Mouse (Mus musculus): ENCODE data around the gene Olr1.
"Not testable (repeated sequence)": the region's sequence is repeated elsewhere in the genome, so short reads cannot be mapped to it uniquely, and the experiment has no call there.

Olr1 gene

GRCm38 (mm10) chr6:129510120-129510911 is 3.4 kb upstream of the Olr1 start:
- no peak for DNase-seq

- DNase-seq = no peak
Measured at GRCm38 (mm10) chr6:129503471-129503870, 3.5 kb downstream of the Olr1 start.

GRCm38 (mm10) chr6:129499516-129499915 is 7.4 kb downstream of the Olr1 start:
- DNase-seq = not testable (repeated sequence)

- DNase-seq = no peak
Measured at GRCm38 (mm10) chr6:129497345-129498218, 9.4 kb downstream of the Olr1 start.

GRCm38 (mm10) chr6:129494924-129495323 is 12.0 kb downstream of the Olr1 start:
- DNase-seq = no peak

- DNase-seq = no peak
Measured at GRCm38 (mm10) chr6:129480089-129480958, 26.6 kb downstream of the Olr1 start.

- DNase-seq = peak; percentile 5
Measured at GRCm38 (mm10) chr6:129476404-129477126, 30.4 kb downstream of the Olr1 start.

GRCm38 (mm10) chr6:129472627-129473026 is 34.3 kb downstream of the Olr1 start:
- DNase-seq = no peak

GRCm38 (mm10) chr6:129471386-129471785 is 35.6 kb downstream of the Olr1 start:
- DNase-seq = no peak

- no peak for DNase-seq
Measured at GRCm38 (mm10) chr6:129451411-129452039, 55.4 kb downstream of the Olr1 start, which contains the start of gene Clec1a. Clec1a (minus strand) TSS chr6:129452000.

GRCm38 (mm10) chr6:129449743-129450142 is 57.2 kb downstream of the Olr1 start:
- no peak for DNase-seq

- DNase-seq = no peak
Measured at GRCm38 (mm10) chr6:129438033-129438432, 68.9 kb downstream of the Olr1 start.

- no peak for DNase-seq
Measured at GRCm38 (mm10) chr6:129436025-129436424, 70.9 kb downstream of the Olr1 start.

All from thymus, postnatal 4 days (tissue).